Mouse (Mus musculus): ENCODE results near the gene Ptges.

- TF ChIP-seq BHLHE40 (IDR thresholded peaks at IDR 0.05; ENCODE audit: borderline replicate concordance, low read depth, low read length), result no peak
- no peak for TF ChIP-seq TCF12 (IDR thresholded peaks at IDR 0.05; ENCODE audit: low read depth, low read length)
- peak; percentile 53 for TF ChIP-seq RAD21 (IDR thresholded peaks at IDR 0.05; ENCODE audit: low read depth, low read length)
- TF ChIP-seq NRF1 (IDR thresholded peaks at IDR 0.05; ENCODE audit: insufficient read depth, low read depth, low read length, poor library complexity, severe bottlenecking), result no peak
- TF ChIP-seq SIN3A (IDR thresholded peaks at IDR 0.05; ENCODE audit: low read length), result no peak
- TF ChIP-seq TAL1 (IDR thresholded peaks at IDR 0.05; ENCODE audit: low read length), result no peak
- peak; percentile 65 to 84 (median 80) for TF ChIP-seq CTCF (IDR thresholded peaks at IDR 0.05 in 2 of 3, conservative IDR thresholded peaks at IDR 0.05 in 1 of 3; ENCODE audit: control insufficient read depth in 1 of 3, insufficient read depth in 1 of 3, low read depth in 2 of 3, low read length in 3 of 3, poor library complexity in 1 of 3, severe bottlenecking in 1 of 3)
- TF ChIP-seq HCFC1 (IDR thresholded peaks at IDR 0.05; ENCODE audit: low read depth, low read length), result no peak
- no peak for TF ChIP-seq TBP (IDR thresholded peaks at IDR 0.05; ENCODE audit: low read depth, low read length)
Measured at GRCm38 (mm10) chr2:30891002-30891401, 38.7 kb downstream of the Ptges start.
